8 mouse cellular contexts compared by ENCODE assay signal in the genomic region with DNA sequence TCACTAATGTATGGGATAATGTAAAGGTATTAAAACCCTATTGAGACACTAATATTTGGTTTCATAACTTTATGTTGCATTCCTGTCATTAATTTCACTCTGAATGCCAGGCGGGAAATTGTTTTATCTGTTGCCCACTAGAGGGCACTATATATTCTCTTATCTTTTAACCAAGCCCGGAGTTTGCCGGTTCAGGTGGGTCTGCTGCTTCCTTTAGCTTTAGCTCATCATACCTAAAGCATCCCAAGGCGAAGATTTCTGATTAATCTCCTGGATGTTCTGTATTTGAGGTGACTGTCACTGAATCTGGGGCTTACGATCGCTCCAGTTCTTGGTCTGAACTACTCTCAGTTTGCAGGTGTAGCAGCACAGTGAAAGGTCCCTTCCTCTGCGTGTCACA. TPM values are rescaled to one million over a fixed set of nuclear protein-coding genes. Genes with fewer than 3 reads are reported as not detected.
DNase-seq lines count a peak whose midpoint lies in the region; ATAC-seq and TF ChIP-seq lines count a peak whose summit lies in the region.

No protein-coding gene starts in this region.

- no peaks in the 10 kb centered on the region for H3K4me1 ChIP-seq in kidney, adult 2 months (ENCODE audit: control insufficient read depth, insufficient read depth, low read length)
- H3K4me1 ChIP-seq in hindbrain, postnatal 0 days (ENCODE audit: insufficient read depth, low read length), result no peaks in the 10 kb centered on the region

- no peak overlapping the region for H3K27ac ChIP-seq in kidney, adult 2 months (ENCODE audit: insufficient read depth, low read depth, low read length)
- no peak overlapping the region for H3K27ac ChIP-seq in hindbrain, postnatal 0 days

- no peaks in the 10 kb centered on the region for H3K9me3 ChIP-seq in hindbrain, postnatal 0 days (ENCODE audit: low read length)

- no peak overlapping the region for H3K9ac ChIP-seq in hindbrain, postnatal 0 days (replicated peaks; ENCODE audit: low read length)

- no peak overlapping the region for H3K4me2 ChIP-seq in hindbrain, postnatal 0 days (ENCODE audit: low read depth, low read length)

- DNase-seq in kidney, adult 2 months, result peak; percentile 33
- DNase-seq in kidney, postnatal 4 days, result no peak
- peak; percentile 63 for DNase-seq in CD4-positive, CD25-positive, alpha-beta regulatory T cell, adult 2 months (ENCODE audit: low read depth, low spot score)
- peak; percentile 58 for DNase-seq in ZHBTc4 (ENCODE audit: low read depth, low spot score)
- peak; percentile 84 for DNase-seq in hindbrain, postnatal 0 days (ENCODE audit: low spot score)
- no peak for DNase-seq in adrenal gland, adult 2 months
- DNase-seq in spleen, adult 12 weeks (ENCODE audit: low spot score), result no peak
- DNase-seq in urinary bladder, adult 2 months (ENCODE audit: low spot score), result no peak

- H3K36me3 ChIP-seq in kidney, adult 2 months (ENCODE audit: control insufficient read depth, insufficient read depth, low read length), result no peaks in the 10 kb centered on the region
- H3K36me3 ChIP-seq in hindbrain, postnatal 0 days (ENCODE audit: insufficient read depth, low read length), result no peaks in the 10 kb centered on the region

- 28% methylated on average over 7 of the region's 7 CpGs for WGBS in kidney, adult 2 months
- WGBS in hindbrain, postnatal 0 days, result 28% methylated on average over 7 of the region's 7 CpGs

- no peaks in the 10 kb centered on the region for H3K27me3 ChIP-seq in kidney, adult 2 months (replicated peaks; ENCODE audit: control insufficient read depth, insufficient read depth, low read length)
- no peaks in the 10 kb centered on the region for H3K27me3 ChIP-seq in hindbrain, postnatal 0 days (ENCODE audit: insufficient read depth, low read length)

- ATAC-seq in hindbrain, postnatal 0 days, result 0 out of 2 replicates have a peak, but pooled peaks have one; percentile 40

- TF ChIP-seq CTCF in kidney, adult 2 months (conservative IDR thresholded peaks at IDR 0.05; ENCODE audit: insufficient read depth, insufficient read length, low read depth, low read length), result peak; percentile 36
- TF ChIP-seq CTCF in hindbrain, postnatal 0 days (IDR thresholded peaks at IDR 0.05; ENCODE audit: low read depth), result peak; percentile 72

- no peak for TF ChIP-seq POLR2A in kidney, adult 2 months (IDR thresholded peaks at IDR 0.05; ENCODE audit: low read depth, low read length)

- H3K4me3 ChIP-seq in kidney, adult 2 months (ENCODE audit: insufficient read depth, low read depth, low read length), result no peak overlapping the region
- H3K4me3 ChIP-seq in hindbrain, postnatal 0 days (ENCODE audit: low read length), result no peak overlapping the region

RNA-seq across cellular contexts. Expression of a gene that starts 20.6 kb away (rescaled TPM):
- 22.1 and 22.9 TPM in 2 replicates for polyA plus RNA-seq in kidney, adult 2 months (2012; rRNA removed)
- 38.2 and 44.4 TPM in 2 replicates for total RNA-seq in hindbrain, postnatal 0 days (2014; rRNA removed)
- 11.1 and 11.5 TPM in 2 replicates for polyA plus RNA-seq in hindbrain, postnatal 0 days (2015; fragmentation: Nextera tagmentation; extraction: Ambion mirVana)
- 10 to 100 TPM; 21.5 to 23.2 TPM for total RNA-seq in adrenal gland, adult 2 months (2021)
- 19.5 and 23.3 TPM in 2 replicates for polyA plus RNA-seq in adrenal gland, adult 2 months (2012; rRNA removed)
- polyA plus RNA-seq in urinary bladder, adult 2 months (2012; rRNA removed), result 33.5 and 34.8 TPM in 2 replicates

RNA-seq across cellular contexts. Expression of a gene that starts 24.6 kb away (rescaled TPM):
- 0.55 TPM in 1 of 2 replicates, not detected in the other for polyA plus RNA-seq in kidney, adult 2 months (2012; rRNA removed)
- 0.21 and 0.47 TPM in 2 replicates for total RNA-seq in hindbrain, postnatal 0 days (2014; rRNA removed)
- polyA plus RNA-seq in hindbrain, postnatal 0 days (2015; fragmentation: Nextera tagmentation; extraction: Ambion mirVana), result 0.55 and 1.1 TPM in 2 replicates
- total RNA-seq in adrenal gland, adult 2 months (2021), result not detected
- not detected in 2 replicates for polyA plus RNA-seq in adrenal gland, adult 2 months (2012; rRNA removed)
- polyA plus RNA-seq in urinary bladder, adult 2 months (2012; rRNA removed), result not detected in 2 replicates

Comparison
In these comparisons a context has a peak if more than half of its experiments do, and no peak if none do; other contexts are left out.
1. DNase-seq: peak in kidney, adult 2 months (single experiment), CD4-positive, CD25-positive, alpha-beta regulatory T cell, adult 2 months (single experiment), ZHBTc4 (single experiment) and hindbrain, postnatal 0 days (single experiment); none in kidney, postnatal 4 days (0 of 2), adrenal gland, adult 2 months (single experiment), spleen, adult 12 weeks (single experiment) and urinary bladder, adult 2 months (single experiment).